ENCODE assay signal across 9 mouse cellular contexts in genomic region chr4:155283001-155283503, GRCm38 (mm10). TPM values are rescaled to one million over a fixed set of nuclear protein-coding genes. Genes with fewer than 3 reads are reported as not detected.
DNase-seq lines count a peak whose midpoint lies in the region; ATAC-seq lines count a peak whose summit lies in the region.
"Had no signal": no experiment of that assay in that cellular context is flagged by ENCODE, and none has a peak within 500 bp of the region (broad histone marks: within the 10 kb centered on the region; RNA-seq: fewer than 3 reads in every experiment).

No protein-coding gene starts in this region.

- WGBS in kidney, embryonic 15.5 days, result 12% methylated on average over 10 of the region's 11 CpGs
- 21% methylated on average over 11 of the region's 11 CpGs for WGBS in neural tube, embryonic 13.5 days

- no peak overlapping the region for H3K9ac ChIP-seq in kidney, embryonic 15.5 days
- H3K9ac ChIP-seq in neural tube, embryonic 13.5 days, result 0 out of 2 replicates have a peak overlapping the region, but pooled peaks have one; percentile 23

- peak overlapping the region; percentile 80 for H3K27ac ChIP-seq in kidney, embryonic 15.5 days
- H3K27ac ChIP-seq in neural tube, embryonic 13.5 days (replicated peaks), result peak overlapping the region; percentile 83
- H3K27ac ChIP-seq: macrophage had no signal

- no peaks in the 10 kb centered on the region for H3K9me3 ChIP-seq in kidney, embryonic 15.5 days (replicated peaks)
- H3K9me3 ChIP-seq in neural tube, embryonic 13.5 days, result no peaks in the 10 kb centered on the region

- H3K36me3 ChIP-seq in kidney, embryonic 15.5 days, result no peaks in the 10 kb centered on the region
- H3K36me3 ChIP-seq in neural tube, embryonic 13.5 days, result peaks cover 26% of the 10 kb centered on the region

- H3K4me2 ChIP-seq in kidney, embryonic 15.5 days, result peak overlapping the region; percentile 40
- peak overlapping the region; percentile 16; the same call in 1 of the 2 replicates for H3K4me2 ChIP-seq in neural tube, embryonic 13.5 days

- H3K4me1 ChIP-seq in kidney, embryonic 15.5 days, result peaks cover 60% of the 10 kb centered on the region
- H3K4me1 ChIP-seq in neural tube, embryonic 13.5 days (replicated peaks), result peaks cover 41% of the 10 kb centered on the region

- peak; percentile 49; the same call in 1 of the 2 replicates for ATAC-seq in kidney, embryonic 15.5 days (replicated peaks; ENCODE audit: low FRiP score)
- ATAC-seq in neural tube, embryonic 13.5 days (ENCODE audit: low read depth), result peak; percentile 40; the same call in 1 of the 2 replicates

- no peaks in the 10 kb centered on the region for H3K27me3 ChIP-seq in kidney, embryonic 15.5 days
- no peaks in the 10 kb centered on the region for H3K27me3 ChIP-seq in neural tube, embryonic 13.5 days

- peak overlapping the region; percentile 6 for H3K4me3 ChIP-seq in kidney, embryonic 15.5 days (replicated peaks)
- H3K4me3 ChIP-seq in neural tube, embryonic 13.5 days, result no peak overlapping the region

- peak; percentile 33 for DNase-seq in urinary bladder, postnatal 14 days (ENCODE audit: low spot score)
- no peak for DNase-seq in urinary bladder, postnatal 36 days (ENCODE audit: low spot score in 2 of 2)
- DNase-seq in heart, adult 8-10 months (ENCODE audit: low spot score), result peak; percentile 44
- DNase-seq in Muller cell, postnatal 12 days (ENCODE audit: inconsistent ontology term), result no peak
- DNase-seq in right cerebral cortex, postnatal 10 days (ENCODE audit: low spot score in 2 of 2), result no peak
- DNase-seq in cerebellum, adult 8-10 months, result no peak

RNA-seq across cellular contexts. Expression of gene Faap20, which starts 33.5 kb away (rescaled TPM):
- 10 to 100 TPM; 12.4 to 17.8 (median 15.9) TPM for total RNA-seq in heart, adult 8-10 months (2022)
- 66.2 and 68.8 TPM in 2 replicates for polyA plus RNA-seq in kidney, embryonic 15.5 days (2015; fragmentation: Nextera tagmentation; extraction: Ambion mirVana)
- 76.3 and 84.2 TPM in 2 replicates for polyA plus RNA-seq in neural tube, embryonic 13.5 days (2015; fragmentation: Nextera tagmentation; extraction: Ambion mirVana)

Comparison
In these comparisons a context has a peak if more than half of its experiments do, and no peak if none do; other contexts are left out.
1. DNase-seq: peak in urinary bladder, postnatal 14 days (single experiment) and heart, adult 8-10 months (single experiment); none in urinary bladder, postnatal 36 days (0 of 2), Muller cell, postnatal 12 days (single experiment), right cerebral cortex, postnatal 10 days (0 of 2) and cerebellum, adult 8-10 months (single experiment).